Mouse (Mus musculus): ENCODE results near the gene Poldip2. TPM values are rescaled to one million over a fixed set of nuclear protein-coding genes. Genes with fewer than 3 reads are reported as not detected.

Poldip2 gene
- polyA plus RNA-seq, 1 experiment from 2014 or later = 182 TPM

Other genes with a start within 250 kb of the Poldip2 start
- gene BC030499, start 221.4 kb upstream of the Poldip2 start, polyA plus RNA-seq (2015; fragmentation: Nextera tagmentation; extraction: Ambion mirVana) = 0.11 and 0.56 TPM in 2 replicates
- 39.6 and 45.8 TPM in 2 replicates for gene Spag5, start 210.7 kb upstream of the Poldip2 start, polyA plus RNA-seq (2015; fragmentation: Nextera tagmentation; extraction: Ambion mirVana)
- 6.5 and 6.6 TPM in 2 replicates for gene Aldoc, start 189.2 kb upstream of the Poldip2 start, polyA plus RNA-seq (2015; fragmentation: Nextera tagmentation; extraction: Ambion mirVana)
- 88.5 and 88.9 TPM in 2 replicates for gene Pigs, start 183.8 kb upstream of the Poldip2 start, polyA plus RNA-seq (2015; fragmentation: Nextera tagmentation; extraction: Ambion mirVana)
- gene Unc119, start 168.7 kb upstream of the Poldip2 start, polyA plus RNA-seq (2015; fragmentation: Nextera tagmentation; extraction: Ambion mirVana) = 70.1 and 74.7 TPM in 2 replicates
- 0.24 and 0.48 TPM in 2 replicates for gene Foxn1, start 125.6 kb upstream of the Poldip2 start, polyA plus RNA-seq (2015; fragmentation: Nextera tagmentation; extraction: Ambion mirVana)
- gene Slc13a2, start 90.0 kb upstream of the Poldip2 start, polyA plus RNA-seq (2015; fragmentation: Nextera tagmentation; extraction: Ambion mirVana) = not detected in 2 replicates
- 17.1 TPM in 2 replicates for gene Slc46a1, start 46.5 kb upstream of the Poldip2 start, polyA plus RNA-seq (2015; fragmentation: Nextera tagmentation; extraction: Ambion mirVana)
- gene Sarm1, start 14.4 kb upstream of the Poldip2 start, polyA plus RNA-seq (2015; fragmentation: Nextera tagmentation; extraction: Ambion mirVana) = 2.4 and 2.6 TPM in 2 replicates
- 0.39 and 1.8 TPM in 2 replicates for gene Vtn, start 13.1 kb upstream of the Poldip2 start, polyA plus RNA-seq (2015; fragmentation: Nextera tagmentation; extraction: Ambion mirVana)
- gene Sebox, start 8.7 kb upstream of the Poldip2 start, polyA plus RNA-seq (2015; fragmentation: Nextera tagmentation; extraction: Ambion mirVana) = not detected in 2 replicates
- 45.9 and 48.7 TPM in 2 replicates for gene Tmem199, start within 50 bp of the Poldip2 start, polyA plus RNA-seq (2015; fragmentation: Nextera tagmentation; extraction: Ambion mirVana)
- gene Tnfaip1, start 24.1 kb downstream of the Poldip2 start, polyA plus RNA-seq (2015; fragmentation: Nextera tagmentation; extraction: Ambion mirVana) = 81.4 and 84.8 TPM in 2 replicates
- gene Ift20, start 24.2 kb downstream of the Poldip2 start, polyA plus RNA-seq (2015; fragmentation: Nextera tagmentation; extraction: Ambion mirVana) = 165 and 168 TPM in 2 replicates
- gene Tmem97, start 38.6 kb downstream of the Poldip2 start, polyA plus RNA-seq (2015; fragmentation: Nextera tagmentation; extraction: Ambion mirVana) = 74.1 and 75.2 TPM in 2 replicates
- 11.1 and 12.2 TPM in 2 replicates for gene Nlk, start 185.2 kb downstream of the Poldip2 start, polyA plus RNA-seq (2015; fragmentation: Nextera tagmentation; extraction: Ambion mirVana)
- 41.0 and 45.2 TPM in 2 replicates for gene Ccnq, start 239.5 kb downstream of the Poldip2 start, polyA plus RNA-seq (2015; fragmentation: Nextera tagmentation; extraction: Ambion mirVana)

Measured in limb, embryonic 13.5 days (tissue).